Mouse (Mus musculus) c-Kit-positive CD71-negative TER-119-negative erythroid progenitor cells, embryonic 14.5 days (primary cell): ENCODE data around the gene Hist2h2be.
"Not testable (repeated sequence)": the region's sequence is repeated elsewhere in the genome, so short reads cannot be mapped to it uniquely, and the experiment has no call there.

Experiments
- DNase-seq: peaks from one replicate; pipeline ENCODE4 v3.0.0-alpha.2; 2013; ENCODE audit warnings: low read depth

Gene Hist2h2be

DNA sequence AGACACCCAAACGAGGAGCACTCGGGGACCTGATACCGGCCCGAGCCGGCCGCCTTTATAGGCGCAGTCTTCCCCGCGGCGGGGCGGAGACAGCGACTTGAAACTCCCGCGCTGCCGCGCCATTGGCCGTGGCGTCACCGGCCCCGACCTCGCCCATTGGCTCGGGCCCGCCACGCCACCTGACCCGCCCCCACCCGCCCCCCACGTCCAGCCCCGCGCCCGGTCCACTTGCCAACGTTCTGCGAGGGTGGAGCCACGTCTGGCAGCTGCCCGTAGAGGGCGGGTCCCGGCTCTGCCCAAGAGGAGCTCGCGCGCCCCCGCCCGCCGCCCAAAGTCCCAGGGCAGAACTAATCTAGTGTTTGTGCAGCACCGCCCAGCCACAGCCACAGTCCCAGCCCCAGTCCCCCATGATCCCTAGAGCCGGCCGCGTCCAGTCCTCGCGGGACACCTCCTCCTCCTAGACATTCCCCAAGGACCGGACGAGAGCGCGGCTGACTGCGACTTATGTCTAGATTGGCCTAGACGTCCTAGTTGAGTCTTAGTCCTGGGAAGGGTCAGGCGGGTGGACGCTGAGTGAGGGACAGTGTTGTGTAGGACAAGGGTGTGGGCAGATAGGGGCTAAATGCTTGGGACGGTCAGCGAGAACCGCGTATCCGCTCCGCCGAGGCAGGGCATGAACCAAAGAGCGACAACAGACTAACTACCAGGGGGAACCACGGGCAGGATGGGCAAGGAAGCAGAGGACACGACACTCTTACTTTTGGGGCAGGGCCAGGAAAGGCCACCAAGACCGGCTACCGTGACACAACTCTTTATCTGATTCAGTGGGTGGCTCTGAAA, 18.3 kb downstream of the Hist2h2be start, which contains the start of gene Hist2h3c2:
Gene Hist2h3c2 (minus strand): TSS at position 174 of the 840 bp plus-strand sequence.
- not testable (repeated sequence) for DNase-seq

DNA sequence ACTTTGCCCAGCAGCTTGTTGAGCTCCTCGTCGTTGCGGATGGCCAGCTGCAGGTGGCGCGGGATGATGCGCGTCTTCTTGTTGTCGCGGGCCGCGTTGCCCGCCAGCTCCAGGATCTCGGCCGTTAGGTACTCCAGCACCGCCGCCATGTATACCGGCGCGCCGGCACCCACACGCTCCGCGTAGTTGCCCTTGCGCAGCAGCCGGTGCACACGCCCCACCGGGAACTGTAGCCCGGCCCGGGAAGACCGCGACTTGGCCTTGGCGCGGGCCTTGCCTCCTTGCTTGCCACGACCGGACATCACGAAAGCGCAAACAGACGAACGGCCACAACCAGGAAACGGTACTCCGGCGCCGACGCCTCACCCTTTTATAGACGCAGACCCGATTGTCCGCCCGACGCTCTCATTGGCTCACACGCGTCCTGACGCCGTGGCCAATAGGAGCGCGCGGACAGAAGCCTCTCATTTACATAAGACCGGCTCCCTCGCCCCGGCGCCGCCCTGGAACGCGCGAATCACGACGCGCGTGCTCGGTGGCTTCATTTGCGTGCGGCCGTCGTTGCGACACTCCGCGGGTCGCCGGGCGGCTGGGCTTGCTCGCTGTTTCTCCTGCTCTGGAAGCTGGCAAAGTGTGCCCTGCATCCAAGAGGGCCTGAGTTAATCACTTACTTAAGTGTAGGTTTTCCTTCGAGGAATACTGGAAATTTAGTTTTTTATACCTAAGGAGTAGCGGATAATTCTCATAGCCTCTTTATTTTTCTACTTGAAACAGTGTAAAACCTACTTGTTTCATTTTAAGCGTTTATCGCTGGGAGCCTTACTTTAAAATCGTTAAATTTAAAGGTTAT, 19.3 kb downstream of the Hist2h2be start, which contains the start of gene Hist2h2aa2:
Gene Hist2h2aa2 (minus strand): TSS at position 328 of the 850 bp plus-strand sequence.
- DNase-seq: not testable (repeated sequence)

- DNase-seq: no peak
Observed at GRCm38 (mm10) chr3:96240799-96241197, 19.9 kb downstream of the Hist2h2be start.

- DNase-seq: no peak
Observed at GRCm38 (mm10) chr3:96243921-96244572, 23.1 kb downstream of the Hist2h2be start.

- DNase-seq: not testable (repeated sequence)
Observed at GRCm38 (mm10) chr3:96245003-96245886, 24.3 kb downstream of the Hist2h2be start, which contains the start of gene Hist2h2aa1. Gene Hist2h2aa1 (plus strand): TSS chr3:96245497.

GRCm38 (mm10) chr3:96246018-96246417, 25.1 kb downstream of the Hist2h2be start:
- not testable (repeated sequence) for DNase-seq

GRCm38 (mm10) chr3:96246427-96246856, 25.5 kb downstream of the Hist2h2be start, which contains the start of gene Hist2h3c1:
Gene Hist2h3c1 (plus strand): TSS chr3:96246685.
- DNase-seq: not testable (repeated sequence)

GRCm38 (mm10) chr3:96247356-96248140, 26.6 kb downstream of the Hist2h2be start:
- no peak for DNase-seq

DNA sequence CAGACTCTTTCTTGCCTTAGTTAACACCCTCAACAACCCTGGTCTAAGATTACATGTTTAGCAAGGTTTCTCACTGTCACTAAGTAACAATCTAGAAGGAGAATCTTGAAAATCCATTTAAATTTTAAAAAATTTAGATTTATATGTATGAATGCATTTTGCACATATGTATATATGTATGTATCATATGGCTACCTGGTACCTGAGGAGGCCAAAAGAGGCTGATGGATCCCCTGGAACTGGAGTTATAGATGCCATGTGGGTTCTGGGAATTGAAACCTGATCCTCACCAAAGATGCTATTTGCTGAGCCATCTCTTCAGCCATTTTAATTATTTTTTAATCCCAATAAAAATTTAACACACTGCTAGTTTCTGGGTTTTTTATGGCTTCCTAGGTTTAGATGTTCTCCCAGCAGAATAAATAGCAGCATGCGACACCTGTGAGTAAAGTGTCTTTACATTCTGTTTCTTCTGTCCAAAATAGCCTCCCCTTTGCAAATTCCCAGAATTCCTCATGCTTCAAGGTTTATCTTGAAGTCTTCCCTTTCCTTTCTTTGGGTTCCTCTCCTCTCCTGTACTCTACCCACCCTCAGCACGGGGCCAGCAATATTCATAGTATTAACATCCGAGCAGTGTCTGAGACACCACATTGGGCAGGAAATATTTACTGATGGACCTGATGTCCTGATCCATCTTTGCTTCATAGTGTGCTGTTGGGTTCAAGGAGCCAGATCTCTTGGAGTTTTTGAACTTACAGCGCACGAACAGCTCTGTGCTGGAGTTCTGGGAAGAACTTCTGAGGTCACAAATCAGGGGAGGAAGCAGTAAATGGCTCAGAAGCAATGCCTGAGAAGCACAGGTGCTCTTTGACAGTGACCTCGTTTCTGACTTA, 27.5 kb downstream of the Hist2h2be start:
- DNase-seq: no peak

DNA sequence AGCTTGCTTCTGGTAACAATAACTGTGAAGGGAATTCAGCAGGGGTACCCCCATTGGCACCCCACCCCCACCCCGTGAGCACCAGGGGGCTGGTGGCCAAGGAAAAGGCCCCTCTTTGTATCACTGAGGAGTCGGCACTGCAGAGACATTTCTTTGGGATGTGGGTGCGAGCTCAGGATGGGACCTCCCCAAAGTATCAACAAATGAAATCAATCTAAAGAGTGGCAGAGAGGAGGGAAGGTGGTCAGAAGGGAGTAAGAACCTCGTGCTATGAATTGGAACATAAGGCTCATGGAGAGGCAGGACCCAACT, 28.1 kb downstream of the Hist2h2be start:
- no peak for DNase-seq

GRCm38 (mm10) chr3:96250890-96251289, 30.0 kb downstream of the Hist2h2be start:
- no peak for DNase-seq

GRCm38 (mm10) chr3:96251787-96252186, 30.9 kb downstream of the Hist2h2be start:
- no peak for DNase-seq

GRCm38 (mm10) chr3:96254683-96255355, 33.9 kb downstream of the Hist2h2be start:
- DNase-seq: no peak

GRCm38 (mm10) chr3:96255926-96256593, 35.1 kb downstream of the Hist2h2be start:
- no peak for DNase-seq

GRCm38 (mm10) chr3:96257190-96257589, 36.3 kb downstream of the Hist2h2be start:
- DNase-seq: no peak

DNA sequence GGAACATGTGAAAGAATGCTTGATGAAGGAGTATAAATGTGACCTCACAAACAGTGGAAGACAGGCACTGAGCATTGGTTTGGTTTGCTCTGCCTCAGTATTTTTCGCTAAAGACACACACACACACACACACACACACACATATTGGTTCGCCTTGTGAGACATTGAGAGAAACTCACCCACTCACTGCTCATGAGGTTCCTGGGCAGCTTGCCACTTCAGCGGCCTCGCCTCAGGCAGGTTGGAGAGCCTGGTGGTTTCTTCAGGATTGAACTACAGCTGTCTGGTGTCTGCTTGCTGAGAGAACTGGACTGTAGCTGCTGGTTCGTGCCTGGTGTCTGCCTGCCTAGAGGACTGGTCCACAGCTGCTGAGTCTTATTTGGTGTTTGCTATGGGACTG, 39.3 kb downstream of the Hist2h2be start:
- no peak for DNase-seq

DNA sequence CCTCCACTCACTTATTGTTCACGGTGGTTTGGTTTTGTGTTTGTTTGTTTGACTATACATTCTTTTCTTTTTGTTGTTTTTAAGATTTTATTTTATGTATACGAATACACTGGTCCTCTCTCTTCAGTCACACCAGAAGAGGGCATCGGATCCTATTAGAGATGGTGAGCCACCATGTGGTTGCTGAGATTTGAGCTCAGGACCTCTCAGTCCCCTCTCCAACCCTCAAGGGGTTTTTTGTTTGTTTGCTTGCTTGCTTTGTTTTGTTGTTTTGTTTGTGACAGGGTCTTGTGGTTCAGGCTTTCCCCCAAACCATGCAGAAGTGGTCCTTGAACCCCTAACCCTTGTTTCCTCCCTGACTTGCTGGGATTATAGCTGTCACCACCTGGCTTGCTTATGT, 40.7 kb downstream of the Hist2h2be start:
- no peak for DNase-seq
